Mouse (Mus musculus) forebrain, embryonic 12.5 days (tissue): ENCODE measurements around the gene Krtap1-5. TPM values are rescaled to one million over a fixed set of nuclear protein-coding genes. Genes with fewer than 3 reads are reported as not detected.

Source experiments
- ATAC-seq: fragments of 200-750 bp; cut with Nextera tagmentation; 2 replicates; pipeline ENCODE4 v1.8.0; 2017; ENCODE audit warnings: moderate TSS enrichment; ENCODE audit not compliant: low FRiP score
- H3K27ac ChIP-seq: fragments of 300-500 bp; sonication (generic); 2 replicates; pipeline ENCODE4 v1.5.1; 2016; ENCODE audit warnings: mild to moderate bottlenecking
- H3K27me3 ChIP-seq: fragments of 300-500 bp; sonication (generic); 2 replicates; pipeline ENCODE4 v1.6.1; 2016; ENCODE audit warnings: mild to moderate bottlenecking
- H3K36me3 ChIP-seq: fragments of 300-500 bp; sonication (generic); replicated peaks from 2 replicates; pipeline ENCODE4 v1.6.1; 2016; ENCODE audit warnings: mild to moderate bottlenecking
- H3K4me1 ChIP-seq: fragments of 300-500 bp; sonication (generic); 2 replicates; pipeline ENCODE4 v1.6.1; 2016
- H3K4me2 ChIP-seq: fragments of 300-500 bp; sonication (generic); 2 replicates; pipeline ENCODE4 v1.6.1; 2016; ENCODE audit warnings: mild to moderate bottlenecking, moderate library complexity
- H3K4me3 ChIP-seq: fragments of 300-500 bp; sonication (generic); replicated peaks from 2 replicates; pipeline ENCODE4 v1.5.1; 2016; ENCODE audit warnings: mild to moderate bottlenecking
- H3K9ac ChIP-seq: fragments of 300-500 bp; sonication (generic); 2 replicates; pipeline ENCODE4 v1.6.1; 2016; ENCODE audit warnings: mild to moderate bottlenecking
- H3K9me3 ChIP-seq: fragments of 300-500 bp; sonication (generic); 2 replicates; pipeline ENCODE4 v1.6.1; 2016
- WGBS: fragments of 180-500 bp; shearing (Covaris S2); methylation state at CpG from one replicate; pipeline ENCODE4 v1.1.7; 2016; 5-methylcytosine and 5-hydroxymethylcytosine counted together
- polyA plus RNA-seq: library from polyadenylated mRNA; unstranded; fragments of >200 nt; fragmentation: Nextera tagmentation; extraction: Ambion mirVana; gene quantifications from 2 replicates; pipeline ENCODE4 v1.2.1, GENCODE M21; 2016

The Krtap1-5 gene
- polyA plus RNA-seq, 1 experiment from 2014 or later = not detected

DNA sequence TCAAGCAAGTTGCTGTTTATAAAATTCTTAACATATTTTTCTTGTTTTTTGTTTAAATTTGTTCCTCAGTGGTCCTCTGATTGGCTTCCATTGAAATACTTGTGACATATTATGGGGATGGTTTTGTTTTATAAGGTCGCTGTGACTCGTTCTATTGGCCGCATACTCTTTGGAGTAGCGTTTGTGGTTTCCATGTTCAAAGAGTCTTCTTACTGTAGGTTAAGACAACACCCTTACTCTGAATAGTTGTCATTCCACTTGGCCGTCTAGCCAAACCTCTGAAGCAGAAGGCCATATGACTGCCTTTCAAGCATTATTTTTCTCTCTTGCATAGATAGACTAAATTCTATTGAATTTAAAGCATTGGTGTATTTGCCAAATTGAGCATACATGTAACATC is 235 bp upstream of the Krtap1-5 start:
- Histone ChIP-seq H3K4me1 (no peaks in the 10 kb centered on the region), H3K4me3 (no peak overlapping the region), H3K36me3 (no peaks in the 10 kb centered on the region), H3K27ac (no peak overlapping the region), H3K9ac (no peak overlapping the region), H3K4me2 (no peak overlapping the region), H3K9me3 (no peaks in the 10 kb centered on the region), H3K27me3 (no peaks in the 10 kb centered on the region; the same call in 1 of the 2 replicates)
- 93% methylated on average over 5 of the region's 5 CpGs for WGBS
- ATAC-seq = no peak

DNA sequence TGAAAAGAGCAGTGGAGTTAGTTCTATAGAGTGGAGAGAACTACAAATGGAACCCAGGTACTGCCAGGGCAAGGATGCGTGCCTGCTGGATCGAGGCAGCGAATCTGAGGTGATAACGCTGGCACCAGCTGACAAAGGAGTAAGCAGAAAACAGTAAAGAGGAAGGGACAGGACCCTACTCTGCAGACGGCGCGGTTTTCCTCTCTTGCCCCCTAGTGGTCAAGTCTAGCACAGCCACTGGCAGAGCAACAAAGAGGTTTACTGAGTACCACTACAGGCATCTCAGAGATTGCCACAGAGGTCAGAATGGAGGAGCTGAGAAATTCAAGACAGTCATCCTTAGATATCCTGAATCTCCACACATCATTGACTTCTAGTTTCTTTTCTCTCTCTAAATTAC is 6.7 kb downstream of the Krtap1-5 start:
- no peaks in the 10 kb centered on the region for H3K27me3 ChIP-seq
- H3K4me2 ChIP-seq = peak overlapping the region; percentile 45
- 0% methylated on average over 7 of the region's 7 CpGs for WGBS
- no peaks in the 10 kb centered on the region for H3K4me1 ChIP-seq
- H3K9me3 ChIP-seq = no peaks in the 10 kb centered on the region
- no peak overlapping the region for H3K4me3 ChIP-seq
- H3K9ac ChIP-seq = no peak overlapping the region
- H3K36me3 ChIP-seq = no peaks in the 10 kb centered on the region
- ATAC-seq = peak; percentile 81; the same call in 1 of the 2 replicates
- no peak overlapping the region for H3K27ac ChIP-seq

DNA sequence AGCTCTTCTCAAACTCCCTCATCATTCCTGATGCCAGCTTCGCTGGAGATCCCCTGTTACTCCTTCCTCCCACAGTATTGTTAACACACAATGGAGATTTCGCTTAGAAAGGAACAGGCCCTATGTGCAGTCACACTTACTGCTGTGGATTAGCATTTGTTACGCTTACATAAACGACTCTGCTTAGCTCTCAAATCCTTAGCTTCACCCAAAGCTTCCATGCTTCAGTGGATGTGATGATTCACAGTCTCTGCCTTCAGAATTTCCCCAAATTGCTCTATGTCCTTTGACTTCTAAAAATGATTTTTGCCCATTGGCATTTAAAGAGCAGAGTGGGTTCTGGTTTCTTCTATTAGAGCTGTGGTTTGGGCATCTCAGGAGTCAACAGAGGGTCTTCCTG is 7.7 kb downstream of the Krtap1-5 start:
- ATAC-seq = no peak
- 19% methylated on average over 4 of the region's 4 CpGs for WGBS
- Histone ChIP-seq H3K36me3 (no peaks in the 10 kb centered on the region), H3K27me3 (no peaks in the 10 kb centered on the region), H3K9me3 (no peaks in the 10 kb centered on the region), H3K9ac (no peak overlapping the region), H3K4me3 (no peak overlapping the region), H3K4me1 (no peaks in the 10 kb centered on the region), H3K27ac (no peak overlapping the region), H3K4me2 (no peak overlapping the region)

DNA sequence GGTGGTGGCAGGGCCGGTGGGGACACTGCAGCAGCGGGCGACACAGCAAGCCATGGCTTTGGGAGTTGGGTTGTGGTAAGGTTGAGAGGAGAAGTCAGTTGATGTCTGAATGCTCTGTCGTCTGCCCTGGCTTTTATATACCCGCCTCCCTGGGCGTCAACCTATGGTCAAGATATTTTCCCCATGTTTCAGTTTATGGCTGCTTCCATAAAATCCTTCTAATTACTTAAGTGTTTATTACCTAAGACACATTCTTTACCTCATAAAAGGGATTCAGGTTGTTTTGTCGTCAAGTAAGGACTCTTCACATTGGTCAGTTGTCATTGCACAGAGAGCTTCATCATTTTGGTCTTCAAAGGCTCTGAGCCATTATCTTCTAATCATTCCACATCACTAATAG is 14.3 kb downstream of the Krtap1-5 start, which contains the start of gene Krtap3-1:
Gene Krtap3-1, minus strand, starts transcription at position 101 of the 400 bp plus-strand sequence.
- no peaks in the 10 kb centered on the region for H3K27me3 ChIP-seq
- H3K9me3 ChIP-seq = no peaks in the 10 kb centered on the region
- ATAC-seq = no peak
- H3K9ac ChIP-seq = no peak within 1 kb of the TSS
- no peaks in the 10 kb centered on the region for H3K36me3 ChIP-seq
- no peaks in the 10 kb centered on the region for H3K4me1 ChIP-seq
- H3K4me3 ChIP-seq = no peak within 1 kb of the TSS
- 87% methylated on average over 7 of the region's 7 CpGs for WGBS
- H3K4me2 ChIP-seq = no peak within 1 kb of the TSS
- H3K27ac ChIP-seq = no peak within 1 kb of the TSS

DNA sequence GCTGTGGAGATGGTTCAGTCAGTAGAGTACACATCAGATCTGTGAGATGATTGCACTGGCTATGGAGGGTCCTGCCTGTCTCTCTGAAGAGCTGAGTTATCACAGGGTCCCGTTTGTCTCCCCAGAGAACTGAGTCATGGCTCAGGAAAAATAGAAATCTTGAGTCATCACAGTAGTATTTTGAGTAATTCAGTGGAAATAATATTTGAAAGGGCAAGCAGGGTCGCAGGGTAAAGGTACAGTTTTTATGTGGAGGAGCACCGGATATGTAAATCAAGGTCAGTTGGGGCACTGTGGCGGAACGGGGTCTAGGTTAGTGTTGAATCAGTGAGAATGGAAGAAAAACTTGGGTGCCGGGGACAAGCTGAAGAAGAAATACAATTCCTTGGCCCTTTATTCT is 18.2 kb downstream of the Krtap1-5 start:
- no peaks in the 10 kb centered on the region for H3K4me1 ChIP-seq
- no peak for ATAC-seq
- 82% methylated on average over 6 of the region's 6 CpGs for WGBS

DNA sequence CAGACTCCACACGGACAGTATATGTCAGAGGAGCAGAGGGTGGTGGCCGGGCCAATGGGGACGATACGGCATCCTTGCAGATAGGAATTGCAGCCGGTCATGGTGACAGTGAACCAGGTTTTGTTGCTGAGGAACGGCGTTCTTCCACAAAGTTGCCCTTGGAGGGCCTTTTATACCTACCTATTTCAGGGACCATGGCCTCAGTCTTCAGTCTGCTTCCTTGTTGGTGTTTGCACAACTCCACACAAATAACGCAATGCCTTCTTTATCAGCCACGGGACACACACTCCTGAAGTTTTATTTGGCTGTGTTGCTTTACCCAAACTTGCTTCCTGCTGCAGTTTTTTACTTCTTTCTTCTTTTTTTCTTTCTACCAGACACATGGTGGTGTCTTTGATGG is 21.4 kb downstream of the Krtap1-5 start, which contains the start of gene Gm11939:
Gene Gm11939, minus strand, starts transcription at position 101 of the 400 bp plus-strand sequence.
- Histone ChIP-seq H3K27ac (no peak within 1 kb of the TSS), H3K27me3 (no peaks in the 10 kb centered on the region), H3K4me3 (no peak within 1 kb of the TSS), H3K4me2 (no peak within 1 kb of the TSS), H3K4me1 (no peaks in the 10 kb centered on the region), H3K9ac (no peak within 1 kb of the TSS), H3K36me3 (no peaks in the 10 kb centered on the region), H3K9me3 (no peaks in the 10 kb centered on the region)
- WGBS = 92% methylated on average over 9 of the region's 9 CpGs
- no peak for ATAC-seq

More for the DNA sequence above, 18.2 kb downstream of the Krtap1-5 start:
- no peak overlapping the region for H3K9ac ChIP-seq
- no peak overlapping the region for H3K27ac ChIP-seq
- H3K36me3 ChIP-seq = no peaks in the 10 kb centered on the region
- H3K4me3 ChIP-seq = no peak overlapping the region
- H3K27me3 ChIP-seq = no peaks in the 10 kb centered on the region
- no peak overlapping the region for H3K4me2 ChIP-seq
- no peaks in the 10 kb centered on the region for H3K9me3 ChIP-seq

DNA sequence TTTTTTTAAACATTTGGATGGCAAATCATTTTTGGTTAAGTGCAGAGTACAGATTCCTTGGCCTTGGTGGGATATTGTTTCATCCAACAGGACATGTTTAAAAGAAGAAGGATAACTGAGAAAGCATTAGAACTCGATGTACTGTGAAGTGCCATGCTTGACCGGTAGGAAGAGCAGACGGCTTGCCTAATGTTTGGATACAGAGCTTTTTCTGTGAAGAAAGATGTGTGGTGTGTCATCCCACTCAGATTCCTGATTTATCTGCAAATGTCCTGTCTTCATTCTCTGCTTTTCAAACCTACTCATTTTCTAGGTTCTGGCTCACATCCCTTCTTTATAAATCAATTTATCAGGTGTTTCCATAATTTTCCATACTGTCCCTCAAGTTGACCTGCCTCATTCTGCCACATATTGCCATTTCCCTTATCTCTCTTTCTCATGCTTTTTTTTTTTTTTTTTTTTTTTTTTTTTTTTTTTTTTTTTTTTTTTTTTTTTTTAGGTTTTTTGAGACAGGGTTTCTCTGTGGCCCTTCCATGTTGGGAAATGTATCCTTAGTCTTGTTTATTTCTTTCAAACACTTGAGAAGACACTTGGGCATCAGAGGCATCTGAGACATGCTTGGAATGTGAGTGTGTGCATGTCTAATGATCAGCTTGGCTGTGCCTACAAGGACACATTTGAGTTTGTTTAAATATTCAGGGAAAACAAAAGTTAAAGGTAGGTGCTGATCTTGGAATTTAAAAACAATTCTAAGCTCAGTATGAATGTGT is 22.7 kb downstream of the Krtap1-5 start:
- Histone ChIP-seq H3K27ac (no peak overlapping the region), H3K4me2 (no peak overlapping the region), H3K4me3 (no peak overlapping the region), H3K9me3 (no peaks in the 10 kb centered on the region), H3K36me3 (no peaks in the 10 kb centered on the region), H3K9ac (no peak overlapping the region), H3K27me3 (no peaks in the 10 kb centered on the region), H3K4me1 (no peaks in the 10 kb centered on the region)
- 96% methylated on average over 3 of the region's 3 CpGs for WGBS
- ATAC-seq = no peak

DNA sequence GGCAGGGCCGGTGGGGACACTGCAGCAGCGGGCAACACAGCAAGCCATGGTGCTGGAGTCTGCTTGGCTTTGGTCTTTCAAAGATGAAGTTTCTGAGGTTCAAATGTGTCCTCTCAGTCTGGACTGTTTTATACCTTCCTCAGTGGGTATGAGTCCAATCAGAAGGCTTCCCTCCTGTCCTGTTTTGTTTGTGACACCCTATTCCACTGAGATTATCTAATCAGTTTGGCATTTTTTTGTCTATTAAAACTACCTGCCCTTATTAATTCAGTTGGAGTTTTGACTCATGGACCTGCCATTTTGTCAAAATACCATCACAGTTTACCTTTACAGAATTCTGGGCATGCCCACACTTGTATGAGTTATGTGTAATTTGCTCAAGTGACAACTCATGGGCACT is 24.1 kb downstream of the Krtap1-5 start, which contains the start of gene Krtap3-2:
Gene Krtap3-2, minus strand, starts transcription at position 101 of the 400 bp plus-strand sequence.
- Histone ChIP-seq H3K27me3 (peaks cover 3% of the 10 kb centered on the region; the same call in 1 of the 2 replicates), H3K4me1 (no peaks in the 10 kb centered on the region), H3K36me3 (no peaks in the 10 kb centered on the region), H3K4me3 (no peak within 1 kb of the TSS), H3K9me3 (no peaks in the 10 kb centered on the region), H3K27ac (no peak within 1 kb of the TSS), H3K9ac (no peak within 1 kb of the TSS), H3K4me2 (no peak within 1 kb of the TSS)
- ATAC-seq = no peak
- WGBS = 100% methylated on average over 2 of the region's 2 CpGs

DNA sequence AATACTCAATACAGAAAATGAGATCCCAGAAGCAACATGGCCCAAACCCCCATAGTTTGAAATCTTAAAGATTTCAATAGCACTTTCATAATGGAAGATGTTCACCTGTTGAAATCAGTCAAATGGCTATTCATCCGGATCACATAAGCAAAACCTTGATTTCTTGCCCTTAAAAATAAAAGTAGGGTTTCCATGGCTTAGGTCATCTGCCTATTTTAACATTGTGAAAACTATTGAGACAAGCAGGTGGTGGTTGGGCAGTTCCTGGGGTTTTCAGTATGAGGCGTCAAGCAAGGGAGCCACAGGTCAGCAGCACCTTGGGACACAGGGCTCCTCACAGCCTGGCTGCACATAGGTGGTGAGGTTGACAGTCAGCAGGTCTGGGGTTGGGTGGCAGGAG is 24.6 kb downstream of the Krtap1-5 start:
- Histone ChIP-seq H3K4me2 (no peak overlapping the region), H3K4me1 (no peaks in the 10 kb centered on the region), H3K4me3 (no peak overlapping the region), H3K27me3 (peaks cover 3% of the 10 kb centered on the region; the same call in 1 of the 2 replicates), H3K27ac (no peak overlapping the region), H3K9ac (no peak overlapping the region), H3K36me3 (no peaks in the 10 kb centered on the region), H3K9me3 (no peaks in the 10 kb centered on the region)
- WGBS = 91% methylated on average over 2 of the region's 2 CpGs
- no peak for ATAC-seq

DNA sequence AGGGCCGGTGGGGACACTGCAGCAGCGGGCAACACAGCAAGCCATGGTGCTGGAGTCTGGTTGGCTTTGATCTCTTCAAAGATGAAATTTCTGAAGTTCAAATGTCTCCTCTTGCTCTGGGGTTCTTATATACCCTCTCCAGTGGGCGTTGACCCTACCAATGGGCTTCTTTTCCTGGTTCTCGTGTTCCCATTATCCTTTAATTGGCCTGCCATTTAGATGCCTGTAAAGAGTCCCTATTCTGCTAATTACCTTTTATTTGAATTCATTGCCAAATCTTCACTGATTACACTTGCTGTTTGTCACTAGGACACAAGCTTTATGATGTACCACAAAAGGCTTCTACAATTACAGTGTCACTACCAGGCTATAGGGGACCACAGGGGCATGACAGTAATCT is 30.1 kb downstream of the Krtap1-5 start, which contains the start of gene Krtap3-3:
Gene Krtap3-3, minus strand, starts transcription at position 101 of the 400 bp plus-strand sequence.
- Histone ChIP-seq H3K4me2 (no peak within 1 kb of the TSS), H3K4me1 (no peaks in the 10 kb centered on the region), H3K36me3 (no peaks in the 10 kb centered on the region), H3K9me3 (no peaks in the 10 kb centered on the region), H3K27ac (no peak within 1 kb of the TSS), H3K4me3 (no peak within 1 kb of the TSS), H3K27me3 (peaks cover 11% of the 10 kb centered on the region; the same call in 1 of the 2 replicates), H3K9ac (no peak within 1 kb of the TSS)
- WGBS = 64% methylated on average over 4 of the region's 4 CpGs
- no peak for ATAC-seq

DNA sequence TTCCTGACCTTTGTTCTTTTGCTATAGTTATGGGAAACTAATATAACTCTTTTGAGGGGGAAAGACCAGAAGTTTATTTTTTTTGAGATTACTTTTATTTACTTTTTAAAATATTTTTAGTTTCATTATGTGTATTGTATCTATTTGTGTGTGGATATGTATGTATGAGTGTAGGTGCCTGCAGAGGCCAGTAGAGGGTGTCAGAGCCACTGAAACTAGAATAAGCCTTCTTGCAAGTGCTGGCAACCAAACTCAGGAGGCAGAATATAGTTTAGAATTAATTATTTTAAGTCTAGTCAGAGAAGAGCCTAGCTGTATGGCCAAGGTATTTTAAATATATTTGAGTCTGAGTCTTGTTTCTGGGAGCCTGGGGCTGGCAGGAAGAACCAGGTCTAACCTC is 32.9 kb downstream of the Krtap1-5 start:
- Histone ChIP-seq H3K4me2 (no peak overlapping the region), H3K27me3 (peaks cover 11% of the 10 kb centered on the region; the same call in 1 of the 2 replicates), H3K36me3 (no peaks in the 10 kb centered on the region), H3K4me1 (no peaks in the 10 kb centered on the region), H3K9me3 (no peaks in the 10 kb centered on the region), H3K9ac (no peak overlapping the region), H3K27ac (no peak overlapping the region), H3K4me3 (no peak overlapping the region)
- no peak for ATAC-seq

DNA sequence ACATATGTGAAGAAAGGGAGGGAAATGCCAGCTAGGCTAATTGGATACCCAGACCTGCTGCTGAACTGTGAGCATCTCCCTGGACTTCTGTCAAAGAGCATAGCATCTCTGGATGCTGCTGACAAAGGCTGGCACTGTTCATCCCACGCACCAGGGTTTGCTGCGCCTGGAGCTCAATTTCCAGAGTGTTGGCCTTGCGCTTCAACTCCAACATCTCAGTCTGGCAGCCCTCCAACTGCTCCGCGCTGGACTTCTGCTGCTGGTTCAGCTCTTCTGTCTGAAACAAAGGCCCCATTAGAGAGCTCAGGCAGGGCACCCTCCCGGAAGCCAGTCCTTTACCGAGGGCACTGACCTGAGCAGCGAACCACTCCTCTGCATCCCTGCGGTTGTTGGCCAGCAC is 41.1 kb downstream of the Krtap1-5 start:
- Histone ChIP-seq H3K9ac (no peak overlapping the region), H3K27ac (no peak overlapping the region), H3K27me3 (no peaks in the 10 kb centered on the region), H3K9me3 (no peaks in the 10 kb centered on the region), H3K36me3 (no peaks in the 10 kb centered on the region), H3K4me2 (no peak overlapping the region), H3K4me3 (no peak overlapping the region), H3K4me1 (no peaks in the 10 kb centered on the region)
- WGBS = 64% methylated on average over 9 of the region's 9 CpGs
- ATAC-seq = no peak
